Mouse (Mus musculus) ovary, postnatal 36 days (tissue): Measurements from ENCODE around the gene Acsl1.

Experiments
- DNase-seq: peaks from one replicate; pipeline ENCODE4 v3.0.0; 2022; ENCODE audit warnings: low spot score, mixed read lengths

The Acsl1 gene

GRCm38 (mm10) chr8:46470792-46471781, at the start of gene Acsl1:
TSS of gene Acsl1 (plus strand) at chr8:46471037.
- DNase-seq, result peak; percentile 99

- DNase-seq, result no peak
These were observed 49.3 kb upstream of the Acsl1 start for GRCm38 (mm10) chr8:46421515-46421914.

GRCm38 (mm10) chr8:46427940-46428339, 42.9 kb upstream of the Acsl1 start:
- no peak for DNase-seq

- DNase-seq, result no peak
These were observed 41.0 kb upstream of the Acsl1 start for GRCm38 (mm10) chr8:46429871-46430270.

GRCm38 (mm10) chr8:46431921-46432320, 38.9 kb upstream of the Acsl1 start:
- DNase-seq, result no peak

- no peak for DNase-seq
These were observed 38.3 kb upstream of the Acsl1 start for GRCm38 (mm10) chr8:46432581-46432980.

GRCm38 (mm10) chr8:46433656-46434055, 37.2 kb upstream of the Acsl1 start:
- DNase-seq, result no peak

GRCm38 (mm10) chr8:46438491-46438890, 32.3 kb upstream of the Acsl1 start:
- no peak for DNase-seq

- DNase-seq, result no peak
These were observed 24.6 kb upstream of the Acsl1 start for GRCm38 (mm10) chr8:46445964-46446915.

GRCm38 (mm10) chr8:46447334-46447733, 23.5 kb upstream of the Acsl1 start:
- DNase-seq, result no peak

- no peak for DNase-seq
These were observed 22.2 kb upstream of the Acsl1 start for GRCm38 (mm10) chr8:46448606-46449005.

- no peak for DNase-seq
These were observed 21.8 kb upstream of the Acsl1 start for GRCm38 (mm10) chr8:46449063-46449462.

- no peak for DNase-seq
These were observed 21.1 kb upstream of the Acsl1 start for GRCm38 (mm10) chr8:46449723-46450251.

GRCm38 (mm10) chr8:46458215-46458811, 12.5 kb upstream of the Acsl1 start:
- no peak for DNase-seq

- DNase-seq, result no peak
These were observed 2.4 kb upstream of the Acsl1 start for GRCm38 (mm10) chr8:46468400-46468799.

- no peak for DNase-seq
These were observed 1.6 kb upstream of the Acsl1 start for GRCm38 (mm10) chr8:46469071-46469769.

GRCm38 (mm10) chr8:46470091-46470791, 596 bp upstream of the Acsl1 start:
- DNase-seq, result peak; percentile 27

- no peak for DNase-seq
These were observed 1.2 kb downstream of the Acsl1 start for GRCm38 (mm10) chr8:46471926-46472485.

GRCm38 (mm10) chr8:46474120-46474519, 3.3 kb downstream of the Acsl1 start:
- no peak for DNase-seq

- no peak for DNase-seq
These were observed 3.8 kb downstream of the Acsl1 start for GRCm38 (mm10) chr8:46474634-46475033.
